Comparison of ENCODE assay signal across 15 mouse cellular contexts in genomic region chr2:94764451-94764850, GRCm38 (mm10).
DNase-seq lines count a peak whose midpoint lies in the region; ATAC-seq and TF ChIP-seq lines count a peak whose summit lies in the region.
"Had no signal": no experiment of that assay in that cellular context is flagged by ENCODE, and none has a peak within 500 bp of the region (broad histone marks: within the 10 kb centered on the region; RNA-seq: fewer than 3 reads in every experiment).

No protein-coding gene starts in this region.

- H3K27me3 ChIP-seq in lung, postnatal 0 days (replicated peaks; ENCODE audit: insufficient read depth, low read length), result no peaks in the 10 kb centered on the region
- H3K27me3 ChIP-seq in hindbrain, embryonic 12.5 days, result no peaks in the 10 kb centered on the region
- H3K27me3 ChIP-seq in midbrain, embryonic 15.5 days (replicated peaks), result no peaks in the 10 kb centered on the region

- 15% methylated on average over 3 of the region's 3 CpGs for WGBS in lung, postnatal 0 days
- 5% methylated on average over 3 of the region's 3 CpGs for WGBS in hindbrain, embryonic 12.5 days
- WGBS in midbrain, embryonic 15.5 days, result 3% methylated on average over 3 of the region's 3 CpGs

- no peak for TF ChIP-seq EP300 in lung, postnatal 0 days (IDR thresholded peaks at IDR 0.05)

- no peaks in the 10 kb centered on the region for H3K36me3 ChIP-seq in lung, postnatal 0 days (ENCODE audit: insufficient read depth, low read length)
- H3K36me3 ChIP-seq in hindbrain, embryonic 12.5 days, result no peaks in the 10 kb centered on the region
- no peaks in the 10 kb centered on the region for H3K36me3 ChIP-seq in midbrain, embryonic 15.5 days (replicated peaks)

- H3K4me1 ChIP-seq in lung, postnatal 0 days (ENCODE audit: insufficient read depth, low read depth, low read length), result no peaks in the 10 kb centered on the region
- peaks cover 9% of the 10 kb centered on the region for H3K4me1 ChIP-seq in hindbrain, embryonic 12.5 days
- peaks cover 8% of the 10 kb centered on the region; the same call in 1 of the 2 replicates for H3K4me1 ChIP-seq in midbrain, embryonic 15.5 days

- no peak for DNase-seq in lung, postnatal 0 days (ENCODE audit: low spot score)
- no peak for DNase-seq in lung, postnatal 10 days
- DNase-seq in embryo, embryonic 10 days (ENCODE audit: low spot score), result peak; percentile 6
- no peak for DNase-seq in frontal cortex, adult 2 months (ENCODE audit: extremely low spot score in 1 of 2, low spot score in 1 of 2)
- DNase-seq in MN1 (ENCODE audit: low spot score), result no peak
- DNase-seq: cerebellum, adult 2 months; heart, postnatal 4 days; kidney, adult 18-20 months; kidney, postnatal 4 days; liver, postnatal 0 days; thymus, postnatal 25 days had no signal

- H3K9me3 ChIP-seq in lung, postnatal 0 days (ENCODE audit: low read length), result no peaks in the 10 kb centered on the region
- no peaks in the 10 kb centered on the region for H3K9me3 ChIP-seq in hindbrain, embryonic 12.5 days (replicated peaks)
- H3K9me3 ChIP-seq in midbrain, embryonic 15.5 days, result no peaks in the 10 kb centered on the region

- no peak overlapping the region for H3K4me3 ChIP-seq in lung, postnatal 0 days (ENCODE audit: low read depth, low read length)
- H3K4me3 ChIP-seq in hindbrain, embryonic 12.5 days, result no peak overlapping the region
- H3K4me3 ChIP-seq in midbrain, embryonic 15.5 days, result no peak overlapping the region
- H3K4me3 ChIP-seq: myocyte had no signal

- TF ChIP-seq CTCF in lung, postnatal 0 days (IDR thresholded peaks at IDR 0.05), result 0 out of 2 replicates have a peak, but pooled peaks have one; percentile 3

- H3K9ac ChIP-seq in lung, postnatal 0 days (replicated peaks; ENCODE audit: low read depth), result no peak overlapping the region
- H3K9ac ChIP-seq in hindbrain, embryonic 12.5 days, result no peak overlapping the region
- H3K9ac ChIP-seq in midbrain, embryonic 15.5 days, result no peak overlapping the region
- H3K9ac ChIP-seq: liver, postnatal 0 days had no signal

- H3K4me2 ChIP-seq in lung, postnatal 0 days (replicated peaks; ENCODE audit: low read depth, low read length), result no peak overlapping the region
- no peak overlapping the region for H3K4me2 ChIP-seq in hindbrain, embryonic 12.5 days (replicated peaks)
- peak overlapping the region; percentile 9; the same call in 1 of the 2 replicates for H3K4me2 ChIP-seq in midbrain, embryonic 15.5 days

- no peak overlapping the region for H3K27ac ChIP-seq in lung, postnatal 0 days (ENCODE audit: low read length)
- H3K27ac ChIP-seq in hindbrain, embryonic 12.5 days, result no peak overlapping the region
- no peak overlapping the region; the same call in 1 of the 2 replicates for H3K27ac ChIP-seq in midbrain, embryonic 15.5 days
- H3K27ac ChIP-seq: macrophage had no signal

- no peak for ATAC-seq in lung, postnatal 0 days
- ATAC-seq in hindbrain, embryonic 12.5 days (ENCODE audit: low FRiP score), result peak; percentile 67; the same call in 1 of the 2 replicates
- peak; percentile 64 for ATAC-seq in midbrain, embryonic 15.5 days (replicated peaks)
- ATAC-seq: liver, postnatal 0 days had no signal
